Mouse (Mus musculus) liver, embryonic 14.5 days (tissue): ENCODE results near the gene Syt15. TPM values are rescaled to one million over a fixed set of nuclear protein-coding genes. Genes with fewer than 3 reads are reported as not detected.

Source experiments
- ATAC-seq: fragments of 200-750 bp; cut with Nextera tagmentation; 2 replicates; pipeline ENCODE4 v1.8.0; 2017; ENCODE audit warnings: moderate number of reproducible peaks, mild to moderate bottlenecking, moderate library complexity; ENCODE audit not compliant: insufficient read depth
- DNase-seq, 3 experiments: peaks; one replicate each; pipeline ENCODE4 v3.0.0-alpha.2; 2012 to 2013; ENCODE audit warnings: low read depth in 3 of 3, low spot score in 3 of 3
- H3K27ac ChIP-seq: fragments of 300-500 bp; sonication (generic); 2 replicates; pipeline ENCODE4 v1.5.1; 2014; ENCODE audit warnings: moderate library complexity, mild to moderate bottlenecking, control low read depth, inconsistent platforms
- H3K27me3 ChIP-seq: fragments of 300-500 bp; sonication (generic); 2 replicates; pipeline ENCODE4 v1.6.1; 2014; ENCODE audit warnings: mild to moderate bottlenecking, low read length, moderate library complexity; ENCODE audit not compliant: control insufficient read depth, insufficient read depth
- H3K36me3 ChIP-seq: fragments of 300-500 bp; sonication (generic); replicated peaks from 2 replicates; pipeline ENCODE4 v1.6.1; 2014; ENCODE audit warnings: low read depth; ENCODE audit not compliant: control insufficient read depth, insufficient read depth
- H3K4me1 ChIP-seq, 2 experiments: fragments of 200-500 bp in 1 of 2; fragments of 300-500 bp in 1 of 2; sonication (generic) in 1 of 2; replicated peaks; 2 replicates each; pipeline ENCODE4 v1.6.1; 2012 to 2014; ENCODE audit warnings: antibody characterized with exemption in 1 of 2, inconsistent platforms in 1 of 2, low read length in 1 of 2; ENCODE audit not compliant: control insufficient read depth in 2 of 2, insufficient read depth in 2 of 2
- H3K4me2 ChIP-seq: fragments of 300-500 bp; sonication (generic); 2 replicates; pipeline ENCODE4 v1.6.1; 2014; ENCODE audit warnings: low read depth, mild to moderate bottlenecking, control low read depth, moderate library complexity
- H3K4me3 ChIP-seq, 2 experiments: fragments of 200-500 bp in 1 of 2; fragments of 300-500 bp in 1 of 2; sonication (generic) in 1 of 2; 2 replicates each; pipeline ENCODE4 v1.5.1; 2012 to 2014; ENCODE audit warnings: low read depth in 2 of 2, low read length in 2 of 2, mild to moderate bottlenecking in 2 of 2, control low read depth in 1 of 2, inconsistent platforms in 1 of 2, moderate library complexity in 1 of 2; ENCODE audit not compliant: insufficient read depth in 1 of 2
- H3K9ac ChIP-seq: fragments of 300-500 bp; sonication (generic); replicated peaks from 2 replicates; pipeline ENCODE4 v1.6.1; 2014; ENCODE audit warnings: mild to moderate bottlenecking, control low read depth, moderate library complexity
- H3K9me3 ChIP-seq: fragments of 300-500 bp; sonication (generic); 2 replicates; pipeline ENCODE4 v1.6.1; 2016; ENCODE audit warnings: low read length, mixed read lengths; ENCODE audit not compliant: control insufficient read depth
- CTCF ChIP-seq: IDR thresholded peaks from 2 replicates; pipeline ENCODE4 v1.5.1; 2016; ENCODE audit warnings: antibody characterized with exemption, low read depth, control low read depth
- EP300 ChIP-seq: IDR thresholded peaks from 2 replicates; pipeline ENCODE4 v1.6.1; 2016; ENCODE audit warnings: antibody characterized with exemption, low read depth
- WGBS: fragments of 180-500 bp; shearing (Covaris S2); extraction: QIAGEN DNeasy Blood & Tissue Kit; methylation state at CpG from one replicate; pipeline ENCODE4 v1.1.7; 2014; ENCODE audit not compliant: insufficient replicate concordance; 5-methylcytosine and 5-hydroxymethylcytosine counted together
- polyA plus RNA-seq, 2 experiments: library from polyadenylated mRNA; depleted of rRNA in 1 of 2; stranded (reverse) in 1 of 2; unstranded in 1 of 2; fragments of >200 nt; fragmentation: Nextera tagmentation in 1 of 2; extraction: Ambion mirVana in 1 of 2; gene quantifications; 2 replicates each; pipeline versions ENCODE4 v1.2.1 to v1.2.3; 2012 to 2014

The Syt15 gene
- polyA plus RNA-seq, 2 experiments, result 0.13 to 0.74 TPM

GRCm38 (mm10) chr14:34274141-34274540, 54.7 kb downstream of the Syt15 start:
- Histone ChIP-seq H3K4me2 (no peak overlapping the region), H3K4me1 (no peaks in the 10 kb centered on the region; a peak in 1 of 4 replicates), H3K27me3 (no peaks in the 10 kb centered on the region), H3K9ac (no peak overlapping the region), H3K27ac (no peak overlapping the region), H3K36me3 (no peaks in the 10 kb centered on the region), H3K9me3 (no peaks in the 10 kb centered on the region), H3K4me3 (no peak overlapping the region)
- no peak for DNase-seq
- 81% methylated on average over 3 of the region's 3 CpGs for WGBS
- TF ChIP-seq CTCF (no peak), EP300 (no peak)
- ATAC-seq, result no peak

- Histone ChIP-seq H3K27ac (no peak overlapping the region), H3K4me1 (no peaks in the 10 kb centered on the region; a peak in 1 of 4 replicates)
Measured at GRCm38 (mm10) chr14:34275225-34275624, 55.8 kb downstream of the Syt15 start.

GRCm38 (mm10) chr14:34279726-34280125, 60.3 kb downstream of the Syt15 start:
- WGBS, result 59% methylated on average over 4 of the region's 4 CpGs

More at GRCm38 (mm10) chr14:34275225-34275624, 55.8 kb downstream of the Syt15 start:
- Histone ChIP-seq H3K9me3 (no peaks in the 10 kb centered on the region), H3K9ac (no peak overlapping the region), H3K27me3 (no peaks in the 10 kb centered on the region), H3K4me2 (no peak overlapping the region; the same call in 1 of the 2 replicates), H3K36me3 (no peaks in the 10 kb centered on the region), H3K4me3 (no peak overlapping the region)
- peak in 1 of 3 experiments; percentile 23 for DNase-seq
- 64% methylated on average over 4 of the region's 4 CpGs for WGBS
- peak; percentile 66; the same call in 1 of the 2 replicates for ATAC-seq
- TF ChIP-seq CTCF, result no peak
- TF ChIP-seq EP300, result no peak

More at GRCm38 (mm10) chr14:34279726-34280125, 60.3 kb downstream of the Syt15 start:
- DNase-seq, result no peak
- no peaks in the 10 kb centered on the region for H3K9me3 ChIP-seq
- no peak for ATAC-seq
- H3K27me3 ChIP-seq, result no peaks in the 10 kb centered on the region
- no peak overlapping the region for H3K4me3 ChIP-seq
- H3K4me1 ChIP-seq, result no peaks in the 10 kb centered on the region
- TF ChIP-seq EP300, result no peak
- H3K9ac ChIP-seq, result no peak overlapping the region
- no peaks in the 10 kb centered on the region for H3K36me3 ChIP-seq
- H3K27ac ChIP-seq, result no peak overlapping the region
- no peak overlapping the region for H3K4me2 ChIP-seq

Other genes starting within 250 kb of the Syt15 start
- 0.02 TPM in 1 of 2 replicates, not detected in the other for gene Zfp488, start 240.8 kb upstream of the Syt15 start, polyA plus RNA-seq (2012; rRNA removed)
- not detected in 2 replicates for gene Zfp488, start 240.8 kb upstream of the Syt15 start, polyA plus RNA-seq (2014; fragmentation: Nextera tagmentation; extraction: Ambion mirVana)
- not detected in 2 replicates for gene Gm30083, start 204.4 kb upstream of the Syt15 start, polyA plus RNA-seq (2012; rRNA removed)
- gene Gm30083, start 204.4 kb upstream of the Syt15 start, polyA plus RNA-seq (2014; fragmentation: Nextera tagmentation; extraction: Ambion mirVana), result not detected in 2 replicates
- gene Gm5460, start 202.8 kb upstream of the Syt15 start, polyA plus RNA-seq (2012; rRNA removed), result not detected in 2 replicates
- gene Gm5460, start 202.8 kb upstream of the Syt15 start, polyA plus RNA-seq (2014; fragmentation: Nextera tagmentation; extraction: Ambion mirVana), result not detected in 2 replicates
- gene Antxrl, start 166.9 kb upstream of the Syt15 start, polyA plus RNA-seq (2012; rRNA removed), result not detected in 2 replicates
- not detected in 2 replicates for gene Antxrl, start 166.9 kb upstream of the Syt15 start, polyA plus RNA-seq (2014; fragmentation: Nextera tagmentation; extraction: Ambion mirVana)
- gene Anxa8, start 133.6 kb upstream of the Syt15 start, polyA plus RNA-seq (2012; rRNA removed), result 0.03 and 0.06 TPM in 2 replicates
- gene Anxa8, start 133.6 kb upstream of the Syt15 start, polyA plus RNA-seq (2014; fragmentation: Nextera tagmentation; extraction: Ambion mirVana), result 0.33 TPM in 1 of 2 replicates, not detected in the other
- not detected in 2 replicates for gene A630023A22Rik, start 116.8 kb upstream of the Syt15 start, polyA plus RNA-seq (2012; rRNA removed)
- gene A630023A22Rik, start 116.8 kb upstream of the Syt15 start, polyA plus RNA-seq (2014; fragmentation: Nextera tagmentation; extraction: Ambion mirVana), result not detected in 2 replicates
- 0.01 TPM in 2 replicates for gene Npy4r, start 67.1 kb upstream of the Syt15 start, polyA plus RNA-seq (2012; rRNA removed)
- 0.08 TPM in 1 of 2 replicates, not detected in the other for gene Npy4r, start 67.1 kb upstream of the Syt15 start, polyA plus RNA-seq (2014; fragmentation: Nextera tagmentation; extraction: Ambion mirVana)
- 0.04 and 0.11 TPM in 2 replicates for gene Gprin2, start 17.9 kb upstream of the Syt15 start, polyA plus RNA-seq (2012; rRNA removed)
- 0.03 and 0.09 TPM in 2 replicates for gene Gprin2, start 17.9 kb upstream of the Syt15 start, polyA plus RNA-seq (2014; fragmentation: Nextera tagmentation; extraction: Ambion mirVana)
- gene Shld2, start 90.9 kb downstream of the Syt15 start, polyA plus RNA-seq (2012; rRNA removed), result 2.0 and 3.0 TPM in 2 replicates
- gene Shld2, start 90.9 kb downstream of the Syt15 start, polyA plus RNA-seq (2014; fragmentation: Nextera tagmentation; extraction: Ambion mirVana), result 4.8 and 5.6 TPM in 2 replicates
- gene Glud1, start 91.1 kb downstream of the Syt15 start, polyA plus RNA-seq (2012; rRNA removed), result 140 and 186 TPM in 2 replicates
- 145 and 151 TPM in 2 replicates for gene Glud1, start 91.1 kb downstream of the Syt15 start, polyA plus RNA-seq (2014; fragmentation: Nextera tagmentation; extraction: Ambion mirVana)
- gene Fam25c, start 135.8 kb downstream of the Syt15 start, polyA plus RNA-seq (2012; rRNA removed), result 0.48 TPM in 1 of 2 replicates, not detected in the other
- gene Fam25c, start 135.8 kb downstream of the Syt15 start, polyA plus RNA-seq (2014; fragmentation: Nextera tagmentation; extraction: Ambion mirVana), result 0.28 and 0.40 TPM in 2 replicates
- 0.17 and 0.21 TPM in 2 replicates for gene Sncg, start 155.2 kb downstream of the Syt15 start, polyA plus RNA-seq (2012; rRNA removed)
- gene Sncg, start 155.2 kb downstream of the Syt15 start, polyA plus RNA-seq (2014; fragmentation: Nextera tagmentation; extraction: Ambion mirVana), result not detected in 2 replicates
- 1.0 and 1.1 TPM in 2 replicates for gene Mmrn2, start 155.9 kb downstream of the Syt15 start, polyA plus RNA-seq (2012; rRNA removed)
- gene Mmrn2, start 155.9 kb downstream of the Syt15 start, polyA plus RNA-seq (2014; fragmentation: Nextera tagmentation; extraction: Ambion mirVana), result 1.3 and 1.8 TPM in 2 replicates